Mouse (Mus musculus): ENCODE results near the gene Lrmda.

The Lrmda gene

DNA sequence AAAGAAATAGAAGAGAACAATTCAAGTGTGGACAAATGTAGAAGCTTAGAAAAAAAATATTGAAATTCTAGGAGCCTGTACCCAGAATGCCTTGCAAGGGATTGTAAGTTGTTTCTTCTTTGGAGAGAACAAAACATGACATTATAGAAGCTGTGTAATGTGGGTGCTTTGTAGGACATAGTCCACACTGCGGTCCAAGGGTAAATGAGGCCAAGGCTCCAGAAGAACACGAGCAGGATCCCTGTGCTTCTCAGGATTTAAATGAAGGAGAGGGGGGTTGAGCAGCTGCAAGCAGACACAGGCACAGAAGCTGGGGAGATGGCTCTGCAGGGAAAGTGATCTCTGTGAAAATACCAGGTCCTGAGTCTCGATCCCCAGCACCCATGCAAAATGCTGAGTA lies 643.0 kb downstream of the Lrmda start:
- DNase-seq (ENCODE audit: low spot score): no peak

DNA sequence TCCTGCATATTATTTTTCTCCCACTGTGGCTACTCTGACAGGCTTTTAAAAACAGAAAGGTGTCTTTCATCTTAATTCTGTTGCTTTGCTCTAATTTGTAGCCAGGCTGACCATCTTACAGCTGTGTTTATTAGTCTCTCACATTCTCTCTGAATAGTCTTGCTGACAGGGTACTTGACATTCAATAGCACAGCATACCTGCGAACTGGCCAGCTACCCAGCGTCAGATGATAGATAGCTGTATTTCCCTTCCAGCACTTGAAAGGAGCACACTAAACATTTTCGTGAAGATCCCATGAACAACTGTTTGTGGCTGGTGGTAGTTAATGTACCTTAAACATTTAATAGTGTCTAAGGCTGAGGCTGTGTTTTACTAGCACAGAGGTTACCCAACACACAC lies 646.9 kb downstream of the Lrmda start:
- no peak for DNase-seq (ENCODE audit: low spot score)

GRCm38 (mm10) chr14:22668302-22668701 lies 648.8 kb downstream of the Lrmda start:
- no peak for DNase-seq (ENCODE audit: low spot score)

DNA sequence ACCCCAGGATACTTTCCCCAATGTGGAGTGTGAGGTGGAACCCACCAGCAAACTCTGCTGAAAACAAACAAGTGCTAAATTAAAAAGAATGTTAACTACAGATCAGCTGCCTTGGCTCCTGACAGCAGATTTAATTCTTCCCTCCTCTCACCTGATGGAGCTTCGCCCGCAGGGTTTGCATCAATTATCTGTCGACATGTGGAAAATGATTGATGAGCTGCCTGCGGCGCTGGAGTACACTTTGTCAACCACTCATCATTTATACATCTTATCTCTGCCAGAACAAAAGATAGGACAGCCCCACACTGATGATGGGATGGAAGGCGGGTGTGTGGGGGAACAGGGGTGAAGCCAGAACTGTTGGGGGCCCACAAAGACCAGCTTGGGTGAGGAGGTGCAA lies 649.2 kb downstream of the Lrmda start:
- DNase-seq (ENCODE audit: low spot score): no peak

- no peak for DNase-seq (ENCODE audit: low spot score)
Measured at GRCm38 (mm10) chr14:22673581-22673980, 654.1 kb downstream of the Lrmda start.

DNA sequence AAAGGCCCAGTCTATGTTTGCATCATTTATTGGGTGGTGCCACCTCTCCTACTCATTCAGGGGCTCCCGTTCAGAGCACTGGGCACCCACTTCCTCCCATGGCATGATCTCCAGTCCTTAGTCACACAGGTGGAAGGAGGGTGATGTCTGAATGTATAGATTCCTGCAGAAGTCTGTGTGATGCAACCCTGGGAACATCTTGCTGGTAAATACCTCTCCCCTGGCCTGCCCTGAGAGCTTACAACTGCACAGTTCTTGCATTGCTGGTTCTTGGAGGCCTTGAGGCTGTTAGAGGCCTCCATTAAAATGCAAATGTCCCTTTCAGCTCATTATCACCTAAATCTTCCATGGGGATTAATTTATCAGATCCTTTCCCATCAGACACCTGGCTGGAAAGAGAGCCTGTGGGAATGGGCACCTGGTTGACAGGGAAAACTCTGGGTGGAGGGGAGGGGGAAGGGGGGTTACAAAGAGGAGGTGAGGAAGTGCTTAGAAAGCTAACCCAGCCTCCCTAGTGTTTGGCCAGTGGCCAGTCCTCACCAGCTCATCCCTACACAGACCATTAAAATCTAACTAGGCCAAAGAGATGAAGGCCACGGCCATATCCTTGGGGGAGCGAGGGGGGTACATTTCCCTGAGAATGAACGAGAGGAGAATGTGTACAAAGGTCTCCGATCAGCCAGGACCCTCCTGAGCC lies 659.6 kb downstream of the Lrmda start:
- DNase-seq (ENCODE audit: low spot score): no peak

GRCm38 (mm10) chr14:22679705-22680643 lies 660.5 kb downstream of the Lrmda start:
- DNase-seq (ENCODE audit: low spot score): no peak

- no peak for DNase-seq (ENCODE audit: low spot score)
Measured at GRCm38 (mm10) chr14:22686886-22687285, 667.4 kb downstream of the Lrmda start.

- no peak for DNase-seq (ENCODE audit: low spot score)
Measured at GRCm38 (mm10) chr14:22688399-22688798, 668.9 kb downstream of the Lrmda start.

GRCm38 (mm10) chr14:22695448-22695847 lies 675.9 kb downstream of the Lrmda start:
- DNase-seq (ENCODE audit: low spot score): peak; percentile 25

DNA sequence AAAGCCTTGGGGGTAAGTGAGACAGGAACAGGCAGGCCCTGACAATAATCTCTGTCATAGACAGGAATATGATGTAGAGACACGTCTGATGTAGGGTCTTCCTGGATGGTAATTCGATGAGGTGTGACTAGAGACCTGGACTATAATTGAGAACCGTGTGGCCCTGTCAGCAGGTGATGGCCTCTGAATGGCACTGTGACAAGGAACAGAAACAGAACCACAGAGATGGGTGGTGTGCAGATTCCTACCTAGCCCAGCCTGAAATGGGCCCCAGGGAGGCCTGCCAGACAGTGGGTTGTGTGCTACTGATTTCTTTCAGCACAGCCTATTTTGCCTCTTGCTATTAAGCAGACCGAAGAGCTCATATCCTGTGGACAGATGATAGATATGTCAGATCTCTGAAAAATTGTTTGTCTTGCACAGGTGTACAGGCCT lies 676.4 kb downstream of the Lrmda start:
- DNase-seq (ENCODE audit: low spot score): no peak

GRCm38 (mm10) chr14:22700236-22700635 lies 680.7 kb downstream of the Lrmda start:
- no peak for DNase-seq (ENCODE audit: low spot score)

- no peak for DNase-seq (ENCODE audit: low spot score)
Measured at GRCm38 (mm10) chr14:22700690-22701089, 681.2 kb downstream of the Lrmda start.

DNA sequence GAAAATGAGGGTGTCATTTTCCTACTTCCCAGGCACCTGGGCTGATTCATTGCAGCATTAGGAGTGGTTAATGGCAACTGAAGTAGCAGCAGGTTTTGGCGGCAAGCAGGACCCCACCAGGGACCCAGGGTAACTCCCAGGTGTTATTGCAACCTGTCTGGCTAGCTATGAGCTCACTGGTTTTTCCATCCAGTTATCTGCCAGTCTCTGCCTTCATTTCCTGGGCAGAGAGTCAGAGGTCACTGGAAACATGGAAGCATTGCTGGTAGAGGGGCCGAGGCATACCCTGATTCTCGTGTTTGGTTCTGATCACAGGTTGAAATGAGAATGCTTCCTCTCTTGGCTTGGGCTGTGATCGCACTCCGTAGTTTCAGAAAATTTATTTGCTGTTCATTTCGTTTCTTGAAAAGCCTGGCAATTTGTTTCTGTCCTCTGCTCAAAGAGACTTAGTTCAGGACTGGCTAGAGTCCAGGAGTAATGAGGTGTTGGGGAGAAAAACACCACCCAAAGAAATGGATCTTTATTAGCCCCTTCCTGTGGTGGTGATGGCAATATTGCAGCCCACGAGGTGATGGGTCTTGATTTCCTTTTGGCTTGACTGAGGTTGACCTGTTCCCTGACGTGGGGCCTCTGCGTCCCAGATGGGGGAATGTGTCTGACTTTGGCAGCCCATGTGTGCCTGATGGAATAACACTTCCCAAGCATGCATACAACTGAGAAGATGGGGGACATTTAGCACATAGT lies 688.6 kb downstream of the Lrmda start:
- DNase-seq (ENCODE audit: low spot score): no peak

DNA sequence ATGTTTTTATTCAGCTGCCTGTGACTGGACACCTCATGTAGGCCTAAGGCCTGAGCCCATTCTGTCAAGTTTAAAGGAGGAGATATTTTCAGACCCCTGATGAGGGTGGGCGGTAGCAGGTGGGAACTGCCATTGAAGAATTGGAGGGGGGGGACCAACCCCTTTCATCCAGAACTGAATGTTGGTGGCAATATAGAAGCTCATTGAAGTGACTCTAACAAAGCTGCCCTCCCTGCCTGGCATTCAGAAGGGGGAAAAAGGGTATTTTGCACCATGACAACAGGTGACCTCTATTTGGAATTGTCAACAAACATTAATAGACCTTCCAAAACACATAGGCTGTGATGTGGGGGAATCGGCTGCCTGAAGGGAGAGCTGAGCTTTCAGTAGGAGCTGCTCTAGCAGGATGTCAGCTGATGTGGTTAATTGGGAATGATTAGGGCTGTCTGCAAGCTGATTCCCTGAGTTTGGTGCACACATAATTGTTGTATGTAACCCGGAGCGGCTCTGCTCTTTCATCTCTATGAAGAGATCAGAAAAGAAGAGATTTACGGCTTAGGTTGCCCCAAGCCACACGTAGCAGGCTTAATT lies 690.7 kb downstream of the Lrmda start:
- no peak for DNase-seq (ENCODE audit: low spot score)

DNA sequence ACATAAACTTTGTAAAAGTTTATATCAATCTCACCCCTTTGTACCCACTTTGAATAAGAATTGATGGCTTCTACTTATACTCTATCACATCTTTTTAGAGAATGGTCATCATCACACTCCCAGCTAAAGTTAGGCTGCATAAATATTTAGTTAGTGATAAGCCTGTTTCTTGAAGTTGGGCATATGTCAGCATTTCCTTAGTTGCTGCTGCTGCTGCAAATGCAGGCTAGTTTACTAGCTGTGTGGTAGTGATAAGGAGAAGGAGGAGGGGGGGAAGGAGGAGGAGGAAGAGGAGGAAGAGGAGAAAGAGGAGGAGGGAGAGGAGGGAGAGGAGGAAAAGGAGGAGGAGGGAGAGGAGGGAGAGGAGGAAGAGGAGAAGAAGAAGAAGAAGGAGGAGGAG lies 692.9 kb downstream of the Lrmda start:
- no peak for DNase-seq (ENCODE audit: low spot score)

DNA sequence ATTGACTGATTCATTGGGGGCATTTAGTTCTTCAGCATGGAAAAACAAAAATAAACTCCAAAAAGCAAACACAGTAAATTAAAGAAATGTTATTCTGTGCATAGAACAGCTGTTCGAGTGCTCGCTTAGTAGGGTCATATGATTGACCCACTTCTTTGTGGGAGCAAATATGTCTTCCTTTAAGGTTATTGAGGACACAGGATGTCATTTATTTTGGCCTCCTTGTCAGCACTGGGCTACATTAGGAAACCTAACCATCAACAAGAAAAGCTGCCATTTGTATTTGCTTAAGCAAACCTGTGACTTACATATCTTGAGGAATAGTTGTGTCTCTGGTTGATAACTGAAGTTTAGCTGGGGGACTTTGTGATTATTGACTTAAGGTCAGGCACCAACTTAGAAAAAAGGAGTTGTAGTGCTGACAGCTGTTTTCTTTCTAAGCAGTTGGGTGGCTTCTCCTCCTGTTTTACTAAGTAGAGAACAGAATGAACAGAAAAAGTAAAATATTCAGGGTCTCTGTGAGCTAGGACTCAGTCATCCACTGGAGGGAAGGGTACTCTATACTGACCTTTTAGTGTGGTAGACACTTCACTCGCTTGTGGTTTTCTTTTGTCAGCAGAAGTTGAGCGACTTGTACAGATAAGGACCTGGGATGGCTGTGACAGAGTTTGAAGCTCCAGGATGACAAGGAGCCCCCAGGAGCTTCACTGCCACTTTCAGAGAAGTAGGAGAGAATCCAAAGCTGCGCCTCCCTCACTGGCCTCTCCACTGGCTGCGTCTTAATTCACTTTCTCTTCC lies 696.3 kb downstream of the Lrmda start:
- no peak for DNase-seq (ENCODE audit: low spot score)

DNA sequence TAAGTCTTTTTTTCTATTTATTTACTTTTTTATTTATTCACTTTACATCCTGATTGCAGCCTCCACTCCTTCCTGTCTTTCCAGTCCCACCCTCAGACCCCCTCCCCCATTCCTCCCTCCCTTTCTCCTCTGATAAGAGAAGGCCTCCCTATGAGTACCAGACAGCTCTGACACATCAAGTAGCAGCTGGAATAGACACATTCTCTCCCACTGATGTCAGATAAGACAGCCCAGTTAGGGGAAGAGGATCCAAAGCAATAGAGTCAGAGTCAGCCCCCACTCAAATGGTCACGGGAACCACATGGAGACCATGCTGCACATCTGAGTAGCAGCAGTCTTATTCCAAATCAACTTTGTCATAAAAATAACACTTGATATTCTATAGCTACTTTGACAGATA lies 700.5 kb downstream of the Lrmda start:
- DNase-seq (ENCODE audit: low spot score): no peak

DNA sequence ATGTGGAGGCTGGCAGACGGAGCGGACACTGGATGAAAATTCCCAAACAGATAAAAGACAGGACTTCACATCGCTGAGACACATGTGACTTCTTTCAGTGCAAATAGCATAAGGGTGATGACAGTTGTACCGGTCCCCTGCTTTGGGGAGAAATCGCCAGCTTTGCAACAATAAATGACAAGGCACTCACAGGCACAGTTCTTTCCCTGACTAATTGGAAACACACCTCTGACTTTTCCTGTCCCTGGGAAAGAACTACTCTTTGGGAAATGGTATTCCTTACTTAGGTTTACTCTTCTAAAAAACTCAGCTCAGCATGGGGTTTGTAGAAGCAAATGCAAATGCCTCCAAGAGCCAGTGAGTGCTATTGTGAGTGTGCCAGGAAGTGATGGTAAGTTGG lies 702.3 kb downstream of the Lrmda start:
- DNase-seq (ENCODE audit: low spot score): no peak

- no peak for DNase-seq (ENCODE audit: low spot score)
Measured at GRCm38 (mm10) chr14:22727548-22727947, 708.0 kb downstream of the Lrmda start.

GRCm38 (mm10) chr14:22728611-22729223 lies 709.2 kb downstream of the Lrmda start:
- DNase-seq (ENCODE audit: low spot score): no peak
